Mouse (Mus musculus): ENCODE measurements around the gene Ntm.

Gene Ntm

GRCm38 (mm10) chr9:29457976-29458572 is 504.9 kb downstream of the Ntm start:
- DNase-seq = peak; percentile 62

DNA sequence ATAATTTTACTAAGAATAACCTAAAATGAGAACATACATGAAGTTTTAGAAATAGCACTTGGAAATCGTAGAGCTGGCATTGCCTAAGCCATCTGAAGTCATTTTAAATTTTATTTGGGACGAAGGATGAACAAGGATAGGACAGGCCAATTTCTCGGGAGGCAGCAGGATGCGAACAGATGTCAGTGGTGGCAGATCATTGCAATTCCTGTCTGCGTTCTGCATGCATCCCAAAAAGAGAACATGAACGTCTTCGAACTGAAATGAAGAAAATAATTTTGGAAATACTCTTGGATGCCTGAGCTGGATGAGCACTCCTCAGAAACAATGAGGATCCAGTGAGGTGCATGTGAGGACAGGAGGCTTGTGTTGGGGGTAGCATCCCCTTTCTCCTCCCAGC is 506.9 kb downstream of the Ntm start:
- DNase-seq = no peak

- no peak for DNase-seq
These were observed 511.7 kb downstream of the Ntm start for GRCm38 (mm10) chr9:29451232-29451631.

DNA sequence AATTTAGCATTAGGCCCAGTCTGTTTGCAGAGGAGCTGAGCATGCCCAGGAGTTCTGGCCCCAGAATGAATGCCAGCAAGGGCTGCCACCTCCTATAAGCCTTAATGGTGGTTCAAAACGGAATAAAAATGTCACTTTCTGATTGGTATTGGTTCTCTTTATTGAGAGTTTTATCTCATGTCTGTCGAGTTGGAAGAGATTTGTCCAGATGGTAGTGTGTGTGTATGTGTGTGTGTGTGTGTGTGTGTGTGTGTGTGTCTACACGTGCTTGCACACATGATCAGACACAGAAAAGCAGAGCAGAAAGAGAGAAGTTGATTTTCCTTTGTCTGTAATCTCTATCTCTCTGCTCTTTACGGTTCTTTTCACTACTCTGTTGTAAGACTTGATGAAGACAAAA is 518.9 kb downstream of the Ntm start:
- no peak for DNase-seq

DNA sequence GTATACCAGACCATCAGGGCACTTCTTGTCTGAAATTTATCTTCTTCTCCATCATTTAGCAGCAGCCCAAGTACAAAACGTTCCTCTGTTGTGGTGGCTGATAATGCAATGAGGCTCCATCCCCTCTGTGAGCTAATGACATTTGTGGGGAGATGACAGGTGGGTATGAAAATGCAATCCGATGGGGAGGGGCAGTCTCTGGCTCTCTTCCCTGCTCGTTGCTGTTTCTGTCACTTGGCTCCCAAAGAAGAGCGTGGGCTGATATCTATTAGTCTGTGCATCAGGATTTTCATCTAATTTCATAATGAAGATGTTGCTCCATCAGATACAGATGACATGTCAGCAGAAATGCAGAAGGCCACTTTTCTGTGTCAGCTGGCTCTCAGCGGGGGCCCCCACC is 523.5 kb downstream of the Ntm start:
- no peak for DNase-seq

DNA sequence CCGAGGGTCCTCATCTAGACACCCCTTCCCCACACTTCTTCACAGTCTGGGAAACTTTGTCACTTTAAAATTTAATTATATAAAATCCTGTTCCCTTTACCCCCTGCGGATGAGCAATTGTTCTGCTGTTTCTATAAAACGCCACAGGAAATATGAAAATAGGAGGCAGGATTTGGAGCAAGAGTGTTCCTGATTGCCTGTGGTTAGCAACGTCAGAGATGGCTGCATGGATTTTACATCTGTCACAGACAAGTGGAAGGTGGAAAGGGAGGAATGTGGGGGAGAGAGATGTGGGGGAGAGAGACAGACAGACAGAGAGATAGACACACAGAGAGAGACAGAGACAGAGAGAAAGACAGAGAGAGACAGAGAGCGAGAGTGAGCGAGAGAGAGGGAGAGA is 528.3 kb downstream of the Ntm start:
- DNase-seq = no peak

DNA sequence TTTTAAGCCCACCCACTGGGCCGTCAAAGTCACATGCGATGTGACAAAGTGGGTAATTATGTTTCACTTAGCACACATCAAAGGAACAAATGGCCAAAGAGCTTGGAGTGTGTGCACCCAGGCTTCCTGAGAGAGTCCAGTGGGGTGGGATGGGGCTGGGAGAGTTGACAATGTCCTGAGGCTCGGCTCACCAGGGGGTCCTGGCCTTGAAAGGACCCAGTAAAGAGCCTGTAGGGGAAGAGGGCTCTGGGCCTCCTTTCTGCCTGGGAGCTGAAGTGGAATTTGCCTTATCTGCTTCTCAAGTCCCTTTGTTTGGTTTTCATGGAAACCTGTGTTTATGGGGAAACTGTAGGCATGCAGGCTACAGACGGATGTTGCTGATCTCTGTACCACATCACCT is 529.0 kb downstream of the Ntm start:
- DNase-seq = no peak

DNA sequence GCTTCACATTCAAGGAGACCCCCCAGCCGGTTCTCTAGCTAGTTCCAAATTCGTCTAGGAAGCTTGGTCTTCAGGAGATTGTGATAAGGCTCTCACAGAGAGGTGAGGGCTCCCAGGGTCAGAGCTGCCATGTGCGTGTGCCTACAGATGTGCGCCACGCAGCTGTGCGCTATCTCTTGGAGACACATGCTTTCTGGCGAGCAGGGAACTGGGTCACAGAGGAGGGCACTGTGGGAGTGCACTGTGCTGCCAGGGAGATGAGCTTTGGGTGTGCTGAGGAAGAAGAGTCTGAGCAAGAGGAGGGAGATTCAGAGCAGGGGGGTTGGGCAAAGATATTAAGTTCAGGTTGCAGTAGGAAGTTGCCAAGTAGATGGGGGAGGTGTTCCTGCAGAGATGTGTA is 529.8 kb downstream of the Ntm start:
- no peak for DNase-seq

DNA sequence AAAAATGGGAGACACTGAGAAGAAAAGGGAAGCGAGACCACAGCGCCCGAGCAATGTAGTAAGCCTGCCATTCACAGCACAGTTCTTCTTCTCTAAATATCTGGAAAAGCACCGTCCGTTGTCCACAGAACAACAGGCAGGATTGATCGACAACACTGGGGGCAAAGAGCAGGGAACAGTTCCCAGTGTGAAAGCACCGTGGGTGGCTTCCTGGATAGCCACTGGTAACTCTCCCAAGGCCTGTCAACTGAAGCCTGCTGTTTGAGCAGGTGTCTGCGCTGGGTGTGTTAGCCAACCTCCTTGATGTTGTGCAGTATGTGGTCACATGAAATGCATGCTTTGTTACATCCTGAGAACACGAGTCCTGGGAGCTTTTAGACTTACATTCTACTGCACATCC is 531.4 kb downstream of the Ntm start:
- DNase-seq = no peak

DNA sequence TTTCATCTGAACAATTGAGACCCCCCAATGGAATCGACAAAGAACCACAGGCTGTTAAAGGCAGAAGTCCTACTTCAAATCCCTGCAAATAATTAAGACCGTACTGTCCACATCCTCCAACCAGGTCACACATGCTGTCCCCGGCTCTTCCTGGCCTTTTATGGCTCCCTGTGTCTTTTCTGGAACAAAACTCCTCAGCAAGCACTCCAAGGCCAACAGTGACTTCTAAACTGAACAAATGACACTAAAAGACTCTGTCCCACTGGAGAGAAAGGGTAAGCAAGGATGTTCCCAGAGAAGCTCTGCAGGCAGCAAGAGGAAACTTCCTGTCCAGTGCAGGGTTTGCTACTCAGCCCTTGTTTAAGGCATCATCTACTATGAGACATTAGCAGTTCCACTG is 532.8 kb downstream of the Ntm start:
- DNase-seq = no peak

- peak; percentile 40 for DNase-seq
These were observed 534.6 kb downstream of the Ntm start for GRCm38 (mm10) chr9:29428322-29428721.

GRCm38 (mm10) chr9:29426261-29426660 is 536.7 kb downstream of the Ntm start:
- no peak for DNase-seq

DNA sequence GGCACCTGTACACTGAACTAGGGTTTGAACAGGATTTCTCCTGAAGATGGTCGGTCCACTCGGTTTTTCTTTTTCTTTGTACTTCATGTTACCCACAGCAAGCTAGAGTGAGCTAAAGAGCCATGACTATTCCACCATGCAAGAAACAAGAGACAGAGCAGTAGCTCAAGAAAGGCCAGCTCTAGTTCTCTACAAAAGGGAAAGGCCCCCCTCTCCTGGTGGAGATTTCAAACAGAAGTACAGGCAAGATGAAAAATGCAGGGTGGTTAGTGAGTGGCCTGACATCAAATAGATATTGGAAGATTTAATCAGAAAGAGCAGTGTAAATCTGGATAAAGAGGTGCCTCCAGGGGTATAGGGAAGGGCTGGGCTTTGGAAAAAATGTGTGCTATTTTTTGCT is 547.4 kb downstream of the Ntm start:
- DNase-seq = no peak

DNA sequence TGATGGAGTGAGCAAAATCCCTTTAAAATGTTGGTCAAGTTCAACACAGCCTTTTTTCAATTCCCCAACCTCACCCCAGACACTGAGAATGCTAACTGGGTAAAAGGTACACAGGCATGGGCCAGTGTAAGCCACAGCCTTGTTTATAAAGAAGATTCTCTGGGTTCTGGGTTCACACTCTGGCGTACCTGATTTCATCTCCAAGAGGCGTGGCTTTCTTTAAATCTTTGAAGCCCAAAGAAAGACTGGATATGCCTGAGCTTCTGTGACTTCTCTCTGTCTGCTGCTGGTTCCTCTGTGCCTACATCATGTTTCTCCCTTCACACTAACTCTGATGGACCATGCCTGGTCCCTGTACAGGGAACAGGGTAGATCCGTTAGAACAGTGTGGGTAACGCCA is 549.8 kb downstream of the Ntm start:
- DNase-seq = no peak

DNA sequence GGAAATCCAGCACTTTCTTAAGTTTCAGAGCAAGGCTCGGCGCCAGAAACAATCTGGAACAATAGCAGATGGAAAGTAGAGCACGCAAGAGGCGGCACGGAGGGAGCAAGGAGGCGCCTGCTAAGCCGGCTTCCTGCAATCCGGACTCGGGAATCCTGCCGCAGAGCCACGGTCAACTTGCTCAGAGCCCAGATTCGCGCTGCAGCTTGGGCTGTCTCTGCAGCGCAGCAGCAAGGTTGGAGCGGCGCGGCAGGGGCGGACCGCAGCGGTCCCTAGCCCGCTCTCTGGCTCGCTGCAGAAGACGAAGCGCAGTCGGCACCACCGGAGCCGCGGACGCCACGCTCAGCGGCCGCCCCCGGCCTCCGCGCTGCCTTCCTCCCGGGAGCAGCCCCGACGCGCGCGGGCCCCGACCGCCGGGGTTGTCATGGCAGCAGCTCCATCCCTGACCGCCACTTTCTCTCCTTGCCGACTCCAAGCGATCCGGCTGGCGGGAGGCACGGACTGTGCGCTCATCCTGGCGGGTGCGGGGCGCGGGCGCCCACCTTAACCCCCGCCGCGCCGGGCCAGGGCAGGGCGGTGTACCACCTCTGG is 550.7 kb downstream of the Ntm start:
- DNase-seq = peak; percentile 14

- DNase-seq = peak; percentile 8
These were observed 551.3 kb downstream of the Ntm start for GRCm38 (mm10) chr9:29411408-29412180.

GRCm38 (mm10) chr9:29410728-29411407 is 552.1 kb downstream of the Ntm start:
- no peak for DNase-seq

DNA sequence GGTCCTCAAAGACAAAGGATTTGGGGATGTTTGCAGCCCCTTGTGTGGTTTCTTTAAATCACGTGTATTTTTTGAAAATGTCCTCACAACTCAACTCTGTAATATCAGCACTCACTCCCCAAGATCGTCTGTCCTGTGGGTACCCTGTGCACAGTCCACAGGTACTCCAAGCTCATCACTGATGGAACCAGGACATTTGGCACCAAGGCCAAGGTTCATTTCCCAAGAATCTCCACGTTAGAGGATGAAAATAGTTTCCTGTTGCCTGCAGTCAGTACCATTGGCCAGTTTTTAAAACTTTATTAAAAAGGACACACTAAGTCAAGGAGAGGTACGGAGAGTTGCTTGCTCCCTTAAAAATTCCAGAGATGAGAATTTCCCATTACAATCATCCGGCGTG is 552.7 kb downstream of the Ntm start:
- DNase-seq = no peak

- peak; percentile 61 for DNase-seq
These were observed 553.6 kb downstream of the Ntm start for GRCm38 (mm10) chr9:29409216-29409907.

GRCm38 (mm10) chr9:29407954-29408353 is 555.0 kb downstream of the Ntm start:
- DNase-seq = peak; percentile 15

GRCm38 (mm10) chr9:29406973-29407372 is 556.0 kb downstream of the Ntm start:
- DNase-seq = no peak

- no peak for DNase-seq
These were observed 556.9 kb downstream of the Ntm start for GRCm38 (mm10) chr9:29406046-29406445.

DNA sequence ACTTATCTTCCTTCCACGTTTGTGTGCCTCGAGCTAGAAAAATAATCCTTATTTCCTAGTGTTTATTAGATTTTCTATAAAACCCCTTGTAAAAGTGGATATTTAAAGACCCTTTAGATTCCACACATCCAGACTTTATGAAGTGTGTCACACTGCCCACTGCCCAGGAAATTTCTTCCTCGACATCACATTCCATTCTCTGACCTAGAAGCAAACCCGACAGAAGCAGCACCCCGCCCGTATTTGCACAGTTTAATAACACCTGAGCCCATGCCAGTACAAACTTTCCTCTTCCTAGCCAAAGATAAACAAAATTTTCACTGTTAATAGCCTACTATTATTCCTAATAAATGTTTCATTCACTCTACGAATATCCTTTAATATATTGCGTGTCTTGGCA is 562.8 kb downstream of the Ntm start:
- DNase-seq = no peak

Measured in lung, postnatal 14 days (tissue).